Mouse (Mus musculus) stomach, postnatal 0 days (tissue): ENCODE measurements around the gene Zfp275.

Experiments used
- CTCF ChIP-seq: IDR thresholded peaks from 2 replicates; pipeline ENCODE4 v1.5.1; 2016; ENCODE audit warnings: antibody characterized with exemption, low read depth, mild to moderate bottlenecking, moderate library complexity
- EP300 ChIP-seq: optimal IDR thresholded peaks from 2 replicates; pipeline ENCODE3; 2016; ENCODE audit warnings: antibody characterized with exemption

GRCm38 (mm10) chrX:73342483-73342895, at the start of gene Zfp275:
- TF ChIP-seq CTCF, result peak; percentile 6; the same call in 1 of the 2 replicates
- no peak for TF ChIP-seq EP300
